Mouse (Mus musculus) heart, postnatal 0 days (tissue): ENCODE data around the gene Gm21915.

Source experiments
- CTCF ChIP-seq: IDR thresholded peaks from 2 replicates; pipeline ENCODE4 v1.5.1; 2016; ENCODE audit warnings: antibody characterized with exemption, control low read depth, low read depth
- EP300 ChIP-seq: IDR thresholded peaks from 2 replicates; pipeline ENCODE4 v1.6.1; 2016; ENCODE audit warnings: antibody characterized with exemption, low read depth

GRCm38 (mm10) chr9:40631505-40631904 lies 38.9 kb upstream of the Gm21915 start:
- TF ChIP-seq EP300 (no peak), CTCF (no peak)
